Mouse (Mus musculus) liver, embryonic 14.5 days (tissue): ENCODE measurements around the gene Fgd3. TPM values are rescaled to one million over a fixed set of nuclear protein-coding genes. Genes with fewer than 3 reads are reported as not detected.

Experiments used
- ATAC-seq: fragments of 200-750 bp; cut with Nextera tagmentation; 2 replicates; pipeline ENCODE4 v1.8.0; 2017; ENCODE audit warnings: moderate number of reproducible peaks, mild to moderate bottlenecking, moderate library complexity; ENCODE audit not compliant: insufficient read depth
- DNase-seq, 3 experiments: peaks; one replicate each; pipeline ENCODE4 v3.0.0-alpha.2; 2012 to 2013; ENCODE audit warnings: low read depth in 3 of 3, low spot score in 3 of 3
- H3K27ac ChIP-seq: fragments of 300-500 bp; sonication (generic); 2 replicates; pipeline ENCODE4 v1.5.1; 2014; ENCODE audit warnings: moderate library complexity, mild to moderate bottlenecking, control low read depth, inconsistent platforms
- H3K27me3 ChIP-seq: fragments of 300-500 bp; sonication (generic); 2 replicates; pipeline ENCODE4 v1.6.1; 2014; ENCODE audit warnings: mild to moderate bottlenecking, low read length, moderate library complexity; ENCODE audit not compliant: control insufficient read depth, insufficient read depth
- H3K36me3 ChIP-seq: fragments of 300-500 bp; sonication (generic); replicated peaks from 2 replicates; pipeline ENCODE4 v1.6.1; 2014; ENCODE audit warnings: low read depth; ENCODE audit not compliant: control insufficient read depth, insufficient read depth
- H3K4me1 ChIP-seq, 2 experiments: fragments of 200-500 bp in 1 of 2; fragments of 300-500 bp in 1 of 2; sonication (generic) in 1 of 2; replicated peaks; 2 replicates each; pipeline ENCODE4 v1.6.1; 2012 to 2014; ENCODE audit warnings: antibody characterized with exemption in 1 of 2, inconsistent platforms in 1 of 2, low read length in 1 of 2; ENCODE audit not compliant: control insufficient read depth in 2 of 2, insufficient read depth in 2 of 2
- H3K4me2 ChIP-seq: fragments of 300-500 bp; sonication (generic); 2 replicates; pipeline ENCODE4 v1.6.1; 2014; ENCODE audit warnings: low read depth, mild to moderate bottlenecking, control low read depth, moderate library complexity
- H3K4me3 ChIP-seq, 2 experiments: fragments of 200-500 bp in 1 of 2; fragments of 300-500 bp in 1 of 2; sonication (generic) in 1 of 2; 2 replicates each; pipeline ENCODE4 v1.5.1; 2012 to 2014; ENCODE audit warnings: low read depth in 2 of 2, low read length in 2 of 2, mild to moderate bottlenecking in 2 of 2, control low read depth in 1 of 2, inconsistent platforms in 1 of 2, moderate library complexity in 1 of 2; ENCODE audit not compliant: insufficient read depth in 1 of 2
- H3K9ac ChIP-seq: fragments of 300-500 bp; sonication (generic); replicated peaks from 2 replicates; pipeline ENCODE4 v1.6.1; 2014; ENCODE audit warnings: mild to moderate bottlenecking, control low read depth, moderate library complexity
- H3K9me3 ChIP-seq: fragments of 300-500 bp; sonication (generic); 2 replicates; pipeline ENCODE4 v1.6.1; 2016; ENCODE audit warnings: low read length, mixed read lengths; ENCODE audit not compliant: control insufficient read depth
- CTCF ChIP-seq: IDR thresholded peaks from 2 replicates; pipeline ENCODE4 v1.5.1; 2016; ENCODE audit warnings: antibody characterized with exemption, low read depth, control low read depth
- EP300 ChIP-seq: IDR thresholded peaks from 2 replicates; pipeline ENCODE4 v1.6.1; 2016; ENCODE audit warnings: antibody characterized with exemption, low read depth
- WGBS: fragments of 180-500 bp; shearing (Covaris S2); extraction: QIAGEN DNeasy Blood & Tissue Kit; methylation state at CpG from one replicate; pipeline ENCODE4 v1.1.7; 2014; ENCODE audit not compliant: insufficient replicate concordance; 5-methylcytosine and 5-hydroxymethylcytosine counted together
- polyA plus RNA-seq, 2 experiments: library from polyadenylated mRNA; depleted of rRNA in 1 of 2; stranded (reverse) in 1 of 2; unstranded in 1 of 2; fragments of >200 nt; fragmentation: Nextera tagmentation in 1 of 2; extraction: Ambion mirVana in 1 of 2; gene quantifications; 2 replicates each; pipeline versions ENCODE4 v1.2.1 to v1.2.3; 2012 to 2014

The Fgd3 gene
- 0.50 and 0.64 TPM in 2 replicates for polyA plus RNA-seq (2012; rRNA removed)
- 0.11 TPM in 2 replicates for polyA plus RNA-seq (2014; fragmentation: Nextera tagmentation; extraction: Ambion mirVana)

DNA sequence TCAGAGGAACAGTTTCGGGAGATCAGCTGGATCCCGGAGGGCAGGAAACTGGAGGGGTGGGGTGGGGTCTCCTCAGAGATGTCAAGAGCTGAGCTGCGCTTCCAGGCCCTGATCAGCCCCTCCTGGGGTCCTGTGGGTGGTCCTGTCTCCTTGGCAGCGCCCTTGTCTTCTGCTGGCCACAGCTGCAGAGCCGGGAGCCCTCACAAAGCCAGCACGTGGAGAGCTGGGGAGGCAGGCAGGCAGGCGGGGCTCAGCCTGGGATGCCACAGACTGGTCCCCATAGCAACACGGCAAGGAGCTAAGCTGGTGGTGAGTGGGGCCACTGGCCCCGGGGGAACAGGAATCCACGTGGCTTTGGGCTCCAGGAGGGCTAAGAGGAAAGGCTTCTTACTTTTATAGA is at the start of gene Fgd3:
Fgd3 (minus strand) TSS at position 272 of the 400 bp plus-strand sequence.
- no peak within 1 kb of the TSS for H3K9ac ChIP-seq
- H3K4me2 ChIP-seq, result no peak within 1 kb of the TSS

DNA sequence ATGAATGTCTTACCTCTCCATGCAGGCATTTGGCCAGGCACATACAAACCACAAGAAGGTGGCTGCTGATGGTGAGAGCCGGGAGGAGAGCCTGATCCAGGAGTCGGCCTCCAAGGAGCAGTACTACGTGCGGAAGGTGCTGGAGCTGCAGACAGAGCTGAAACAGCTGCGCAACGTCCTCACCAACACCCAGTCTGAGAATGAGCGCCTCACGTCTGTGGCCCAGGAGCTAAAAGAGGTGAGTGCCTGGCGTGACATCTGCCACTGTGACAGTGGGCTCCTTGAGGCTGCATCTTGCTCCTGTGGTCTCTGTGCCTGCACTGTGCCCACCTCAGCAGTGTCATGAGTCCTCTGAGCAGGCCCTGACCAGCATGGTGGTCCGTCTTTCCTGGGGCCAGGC is 49.3 kb upstream of the Fgd3 start:
- Histone ChIP-seq H3K4me3 (no peak overlapping the region), H3K27me3 (no peaks in the 10 kb centered on the region), H3K36me3 (0 out of 2 replicates have a peak, but pooled peaks cover 2% of the 10 kb centered on the region), H3K4me1 (peaks cover 0 to 28% of the 10 kb centered on the region in 2 experiments; a peak in 2 of 4 replicates), H3K9ac (no peak overlapping the region), H3K4me2 (no peak overlapping the region), H3K27ac (no peak overlapping the region), H3K9me3 (no peaks in the 10 kb centered on the region)
- ATAC-seq, result no peak
- TF ChIP-seq EP300 (no peak), CTCF (no peak)
- no peak for DNase-seq
- 85% methylated on average over 10 of the region's 10 CpGs for WGBS

More for the DNA sequence above, at the start of gene Fgd3:
- no peaks in the 10 kb centered on the region for H3K9me3 ChIP-seq
- H3K4me1 ChIP-seq, result no peaks in the 10 kb centered on the region
- TF ChIP-seq CTCF, result no peak
- TF ChIP-seq EP300, result no peak
- H3K27me3 ChIP-seq, result no peaks in the 10 kb centered on the region
- DNase-seq (no peak), ATAC-seq (no peak)
- H3K36me3 ChIP-seq, result no peaks in the 10 kb centered on the region
- no peak within 1 kb of the TSS for H3K4me3 ChIP-seq
- no peak within 1 kb of the TSS for H3K27ac ChIP-seq
- WGBS, result 15% methylated on average over 10 of the region's 10 CpGs

DNA sequence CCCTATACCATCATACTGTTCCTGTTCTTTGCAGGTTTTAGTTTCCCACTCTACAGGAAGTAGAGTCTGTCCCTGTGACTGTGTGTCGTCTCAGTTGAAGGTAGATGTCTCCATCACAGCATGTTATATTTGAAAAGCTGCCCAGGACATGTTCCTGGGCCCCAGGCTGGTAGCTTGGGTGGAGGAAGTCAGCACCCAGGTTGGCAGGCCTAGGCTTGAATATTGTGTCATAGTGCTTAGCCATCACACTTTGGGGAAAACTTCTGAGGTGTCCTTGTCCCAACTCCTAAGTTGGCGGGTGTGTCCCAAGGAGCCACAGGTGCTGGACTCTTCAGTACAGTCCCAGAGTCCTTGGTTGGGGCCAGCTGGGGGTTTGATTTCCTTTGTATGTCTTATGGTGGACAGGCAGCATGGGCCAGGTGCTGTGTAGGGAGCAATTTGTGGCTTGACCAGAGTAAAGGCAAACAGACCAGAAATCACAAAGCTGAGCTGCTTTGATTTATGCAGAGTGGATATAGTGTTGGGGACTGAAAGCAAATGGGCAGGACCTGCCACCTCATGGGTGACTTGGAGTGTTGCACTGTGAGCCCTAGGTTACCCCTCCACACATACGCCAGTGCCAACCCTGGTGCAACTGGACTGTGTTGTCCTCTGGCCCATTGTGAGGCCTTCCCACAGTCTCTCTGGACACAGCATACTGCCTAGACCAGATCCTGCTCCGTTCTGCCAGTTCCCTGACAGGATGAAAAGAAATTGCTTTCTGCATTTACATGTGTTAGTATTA is 47.7 kb upstream of the Fgd3 start:
- Histone ChIP-seq H3K4me1 (peaks cover 0 to 29% of the 10 kb centered on the region in 2 experiments; a peak in 2 of 4 replicates), H3K9me3 (no peaks in the 10 kb centered on the region), H3K9ac (no peak overlapping the region), H3K4me2 (no peak overlapping the region), H3K27ac (no peak overlapping the region), H3K4me3 (no peak overlapping the region), H3K36me3 (0 out of 2 replicates have a peak, but pooled peaks cover 2% of the 10 kb centered on the region), H3K27me3 (no peaks in the 10 kb centered on the region)
- WGBS, result 63% methylated on average over 4 of the region's 4 CpGs
- no peak for ATAC-seq
- DNase-seq, result no peak
- TF ChIP-seq CTCF, result peak; percentile 16; the same call in 1 of the 2 replicates
- TF ChIP-seq EP300, result no peak

DNA sequence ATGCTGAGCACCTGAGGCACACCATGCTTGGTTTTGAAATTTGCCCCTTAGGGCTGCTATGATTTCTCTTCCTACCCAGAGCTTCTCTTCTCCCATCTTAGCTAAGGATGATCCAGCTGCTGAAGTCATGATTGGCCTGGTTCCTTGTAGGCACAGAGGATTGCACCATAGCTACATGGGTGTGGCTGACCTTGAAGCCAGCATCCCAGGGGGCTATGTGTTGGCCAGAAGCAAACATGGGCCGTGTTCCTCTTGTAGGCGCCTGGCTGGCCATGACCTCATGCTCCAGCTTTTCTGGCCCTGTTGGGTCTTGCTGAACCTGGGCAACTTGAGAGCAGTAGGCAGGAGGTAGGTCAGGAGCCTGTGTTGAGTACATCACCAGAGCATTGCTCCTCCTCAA is 44.6 kb upstream of the Fgd3 start:
- H3K4me1 ChIP-seq, result peaks cover 0 to 26% of the 10 kb centered on the region in 2 experiments; a peak in 2 of 4 replicates
- DNase-seq, result no peak
- ATAC-seq, result no peak

DNA sequence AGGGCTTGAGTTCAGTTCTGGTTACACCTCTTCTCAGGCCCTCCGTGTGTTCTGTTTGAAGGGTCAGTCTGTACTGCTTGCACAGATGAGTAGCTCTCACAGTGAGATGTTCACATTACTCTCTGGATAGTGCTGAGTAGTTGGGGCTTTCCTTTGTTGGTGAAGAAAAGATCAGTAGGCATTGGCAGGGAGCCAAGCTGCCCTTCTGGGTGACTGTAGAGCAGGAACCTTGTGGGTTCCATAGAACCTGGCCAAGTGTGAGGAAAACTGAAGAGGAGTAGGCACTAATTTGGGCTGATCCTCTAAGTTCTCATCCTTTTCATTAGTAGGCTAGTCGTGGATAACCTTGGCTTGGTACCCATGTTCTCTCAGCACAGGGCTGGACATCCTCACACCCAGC is 42.7 kb upstream of the Fgd3 start:
- no peak overlapping the region for H3K4me2 ChIP-seq
- no peak overlapping the region for H3K27ac ChIP-seq
- no peaks in the 10 kb centered on the region for H3K9me3 ChIP-seq
- no peaks in the 10 kb centered on the region for H3K36me3 ChIP-seq
- DNase-seq, result no peak
- no peak overlapping the region for H3K4me3 ChIP-seq
- WGBS, result 67% methylated on average over 2 of the region's 2 CpGs
- H3K27me3 ChIP-seq, result no peaks in the 10 kb centered on the region
- TF ChIP-seq CTCF (no peak), EP300 (no peak)
- peaks cover 6 to 31% of the 10 kb centered on the region in 2 experiments; a peak in 3 of 4 replicates for H3K4me1 ChIP-seq
- H3K9ac ChIP-seq, result no peak overlapping the region
- no peak for ATAC-seq

More for the DNA sequence above, 44.6 kb upstream of the Fgd3 start:
- TF ChIP-seq EP300 (no peak), CTCF (no peak)
- Histone ChIP-seq H3K27me3 (no peaks in the 10 kb centered on the region), H3K4me3 (no peak overlapping the region), H3K9ac (no peak overlapping the region), H3K4me2 (no peak overlapping the region), H3K9me3 (no peaks in the 10 kb centered on the region), H3K27ac (no peak overlapping the region), H3K36me3 (0 out of 2 replicates have a peak, but pooled peaks cover 1% of the 10 kb centered on the region)
- WGBS, result 63% methylated on average over 2 of the region's 2 CpGs
